Mouse (Mus musculus) C2C12 (cell line): ENCODE results near the gene Amt. TPM values are rescaled to one million over a fixed set of nuclear protein-coding genes. Genes with fewer than 3 reads are reported as not detected.
"Not testable (repeated sequence)": the region's sequence is repeated elsewhere in the genome, so short reads cannot be mapped to it uniquely, and the experiment has no call there.

Source experiments
- H3K27me3 ChIP-seq: one replicate; pipeline ENCODE4 v1.6.1; 2011; ENCODE audit not compliant: control insufficient read depth, insufficient read depth, insufficient read length
- H3K36me3 ChIP-seq: one replicate; pipeline ENCODE4 v1.6.1; 2011; ENCODE audit not compliant: control insufficient read depth, insufficient read depth
- H3K4me3 ChIP-seq: one replicate; pipeline ENCODE4 v1.5.1; 2011; ENCODE audit warnings: mild to moderate bottlenecking, control low read depth; ENCODE audit not compliant: poor library complexity, insufficient read depth, severe bottlenecking
- H3K79me2 ChIP-seq: one replicate; pipeline ENCODE4 v1.6.1; 2011; ENCODE audit not compliant: control insufficient read depth, insufficient read depth
- H3K79me3 ChIP-seq: one replicate; pipeline ENCODE4 v1.6.1; 2011; ENCODE audit warnings: low read depth, control low read depth
- H3ac ChIP-seq: one replicate; pipeline ENCODE3; 2011; ENCODE audit warnings: low read depth; ENCODE audit not compliant: control insufficient read depth, insufficient read length
- CEBPB ChIP-seq: IDR thresholded peaks from one replicate; pipeline ENCODE4 v1.6.1; 2011; ENCODE audit warnings: low read depth, mild to moderate bottlenecking, control low read depth, moderate library complexity
- CTCF ChIP-seq: IDR thresholded peaks from one replicate; pipeline ENCODE4 v1.5.1; 2011; ENCODE audit not compliant: control insufficient read depth, insufficient read depth, insufficient read length
- FOSL1 ChIP-seq: IDR thresholded peaks from one replicate; pipeline ENCODE4 v1.8.0; 2011; ENCODE audit warnings: mild to moderate bottlenecking, low read length; ENCODE audit not compliant: poor library complexity, insufficient read depth, severe bottlenecking
- MAX ChIP-seq: IDR thresholded peaks from one replicate; pipeline ENCODE4 v1.6.1; 2011; ENCODE audit warnings: mild to moderate bottlenecking, control low read depth
- MYOD1 ChIP-seq: IDR thresholded peaks from one replicate; pipeline ENCODE4 v1.6.1; 2011; ENCODE audit warnings: low read depth; ENCODE audit not compliant: control insufficient read depth, insufficient read length
- MYOG ChIP-seq: IDR thresholded peaks from one replicate; pipeline ENCODE4 v1.6.1; 2011; ENCODE audit not compliant: control insufficient read depth, insufficient read length; ENCODE audit errors: extremely low read depth
- USF1 ChIP-seq: IDR thresholded peaks from one replicate; pipeline ENCODE4 v1.6.1; 2011; ENCODE audit warnings: low read depth, mild to moderate bottlenecking, control low read depth, moderate library complexity
- polyA plus RNA-seq: library from polyadenylated mRNA; unstranded; fragments of >200 nt; fragmentation: generic; extraction: Trizol; gene quantifications from one replicate; pipeline ENCODE4 v1.2.1, GENCODE M21; 2012; ENCODE audit warnings: missing spikeins

The Amt gene
- polyA plus RNA-seq, 1 experiment, result 0.71 TPM

DNA sequence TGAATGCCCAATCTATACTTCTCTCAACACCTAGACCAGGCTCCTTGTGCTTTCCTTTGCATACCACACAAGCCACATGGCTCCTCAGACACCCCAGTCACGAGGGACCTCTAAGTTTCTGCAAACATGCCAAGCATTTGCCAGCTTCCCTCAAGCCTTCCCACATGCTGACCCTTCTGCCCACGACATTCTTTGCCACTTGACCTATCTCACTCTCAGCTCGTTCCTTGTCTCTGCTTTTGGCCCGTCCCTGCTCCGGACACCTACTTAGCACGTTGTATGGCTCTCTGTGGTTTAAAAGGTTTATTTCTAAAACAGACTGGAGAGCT, 21.4 kb upstream of the Amt start:
- no peaks in the 10 kb centered on the region for H3K27me3 ChIP-seq
- no peak for TF ChIP-seq CEBPB
- TF ChIP-seq CTCF, result no peak
- no peak for TF ChIP-seq MYOG
- no peak for TF ChIP-seq FOSL1
- no peak for TF ChIP-seq MYOD1
- peak; percentile 40 for TF ChIP-seq USF1
- no peak overlapping the region for H3K4me3 ChIP-seq
- no peaks in the 10 kb centered on the region for H3K79me2 ChIP-seq
- H3K36me3 ChIP-seq, result no peaks in the 10 kb centered on the region
- no peaks in the 10 kb centered on the region for H3K79me3 ChIP-seq
- no peak overlapping the region for H3ac ChIP-seq

GRCm38 (mm10) chr9:108278697-108279450, 17.8 kb upstream of the Amt start:
- TF ChIP-seq CTCF (peak; percentile 36), MYOG (no peak), FOSL1 (no peak)
- no peaks in the 10 kb centered on the region for H3K27me3 ChIP-seq
- no peak overlapping the region for H3K4me3 ChIP-seq

GRCm38 (mm10) chr9:108280071-108280828, 16.4 kb upstream of the Amt start:
- Histone ChIP-seq H3ac (no peak overlapping the region), H3K27me3 (no peaks in the 10 kb centered on the region), H3K36me3 (no peaks in the 10 kb centered on the region), H3K79me3 (no peaks in the 10 kb centered on the region), H3K79me2 (no peaks in the 10 kb centered on the region), H3K4me3 (no peak overlapping the region)
- TF ChIP-seq CTCF (no peak), CEBPB (no peak), MYOD1 (no peak), FOSL1 (no peak), USF1 (no peak), MAX (no peak), MYOG (no peak)

More at GRCm38 (mm10) chr9:108278697-108279450, 17.8 kb upstream of the Amt start:
- Histone ChIP-seq H3ac (no peak overlapping the region), H3K79me2 (no peaks in the 10 kb centered on the region), H3K36me3 (no peaks in the 10 kb centered on the region), H3K79me3 (no peaks in the 10 kb centered on the region)

- Histone ChIP-seq H3K79me3 (no peaks in the 10 kb centered on the region), H3K36me3 (no peaks in the 10 kb centered on the region), H3K4me3 (no peak overlapping the region), H3ac (no peak overlapping the region), H3K27me3 (no peaks in the 10 kb centered on the region), H3K79me2 (no peaks in the 10 kb centered on the region)
- TF ChIP-seq MYOD1 (no peak), MAX (peak; percentile 70), CTCF (peak; percentile 70)
These were observed 12.2 kb upstream of the Amt start for GRCm38 (mm10) chr9:108284410-108284809.

- not testable (repeated sequence) for H3K27me3 ChIP-seq, H3K4me3 ChIP-seq, H3K79me3 ChIP-seq, H3K36me3 ChIP-seq, H3K79me2 ChIP-seq, H3ac ChIP-seq
These were observed 9.0 kb upstream of the Amt start for GRCm38 (mm10) chr9:108287526-108288238.

- Histone ChIP-seq H3K4me3 (no peak overlapping the region), H3K27me3 (no peaks in the 10 kb centered on the region), H3K79me2 (peaks cover 4% of the 10 kb centered on the region), H3ac (no peak overlapping the region), H3K79me3 (no peaks in the 10 kb centered on the region), H3K36me3 (no peaks in the 10 kb centered on the region)
- no peak for TF ChIP-seq USF1
- no peak for TF ChIP-seq CEBPB
- TF ChIP-seq CTCF, result no peak
- TF ChIP-seq MYOD1, result no peak
- no peak for TF ChIP-seq MAX
- TF ChIP-seq FOSL1, result no peak
- no peak for TF ChIP-seq MYOG
These were observed 7.3 kb upstream of the Amt start for GRCm38 (mm10) chr9:108289347-108289746.
